In genomic region chr12:99293532-99293931, GRCm38 (mm10) we compare ENCODE assay signal across 21 mouse cellular contexts.
DNase-seq lines count a peak whose midpoint lies in the region; ATAC-seq and TF ChIP-seq lines count a peak whose summit lies in the region.
"Had no signal": no experiment of that assay in that cellular context is flagged by ENCODE, and none has a peak within 500 bp of the region (broad histone marks: within the 10 kb centered on the region; RNA-seq: fewer than 3 reads in every experiment).

No protein-coding gene starts in this region.

- intact Hi-C loops in heart, adult 2 months (cut with DNase I), result no loop called here

- peaks cover 67% of the 10 kb centered on the region for H3K4me1 ChIP-seq in forebrain, embryonic 13.5 days
- peaks cover 80% of the 10 kb centered on the region for H3K4me1 ChIP-seq in forebrain, embryonic 10.5 days
- peaks cover 62% of the 10 kb centered on the region for H3K4me1 ChIP-seq in heart, embryonic 13.5 days
- H3K4me1 ChIP-seq in heart, adult 2 months (ENCODE audit: control insufficient read depth, insufficient read depth, low read length), result peaks cover 5% of the 10 kb centered on the region
- peaks cover 32% of the 10 kb centered on the region for H3K4me1 ChIP-seq in midbrain, embryonic 16.5 days (ENCODE audit: control insufficient read depth, insufficient read depth, low read length)
- H3K4me1 ChIP-seq in midbrain, embryonic 14.5 days (ENCODE audit: control insufficient read depth, insufficient read depth, low read length), result peaks cover 30% of the 10 kb centered on the region

- no peak for TF ChIP-seq POLR2A in heart, adult 2 months (IDR thresholded peaks at IDR 0.05; ENCODE audit: insufficient read depth, low read depth, low read length)

- TF ChIP-seq EP300 in heart, adult 2 months (IDR thresholded peaks at IDR 0.05; ENCODE audit: insufficient read depth, low read depth, low read length), result no peak

- ATAC-seq in forebrain, embryonic 13.5 days, result no peak
- ATAC-seq in heart, embryonic 13.5 days (ENCODE audit: extremely low read depth, insufficient number of reproducible peaks, low FRiP score, low TSS enrichment), result no peak
- ATAC-seq in midbrain, embryonic 16.5 days, result no peak; the same call in 1 of the 2 replicates
- no peak for ATAC-seq in midbrain, embryonic 14.5 days (ENCODE audit: low FRiP score, low TSS enrichment)
- no peak for ATAC-seq in activated CD4-positive, CD25-positive, alpha-beta regulatory T cell, adult 4 months
- ATAC-seq: hindbrain, embryonic 16.5 days; intestine, embryonic 16.5 days had no signal

- H3K9ac ChIP-seq in forebrain, embryonic 13.5 days, result no peak overlapping the region
- H3K9ac ChIP-seq in heart, embryonic 13.5 days, result peak overlapping the region; percentile 40; the same call in 1 of the 2 replicates
- no peak overlapping the region for H3K9ac ChIP-seq in heart, adult 2 months (ENCODE audit: low read depth, low read length)
- H3K9ac ChIP-seq in midbrain, embryonic 16.5 days (ENCODE audit: low read depth, low read length), result no peak overlapping the region
- no peak overlapping the region for H3K9ac ChIP-seq in midbrain, embryonic 14.5 days (replicated peaks; ENCODE audit: low read length)
- H3K9ac ChIP-seq: limb, embryonic 13.5 days; liver, embryonic 14.5 days; lung, embryonic 14.5 days had no signal

- no peaks in the 10 kb centered on the region for H3K27me3 ChIP-seq in forebrain, embryonic 13.5 days
- no peaks in the 10 kb centered on the region for H3K27me3 ChIP-seq in forebrain, embryonic 10.5 days (ENCODE audit: poor library complexity, severe bottlenecking)
- H3K27me3 ChIP-seq in heart, embryonic 13.5 days (replicated peaks), result no peaks in the 10 kb centered on the region
- H3K27me3 ChIP-seq in heart, adult 2 months (ENCODE audit: control insufficient read depth, insufficient read depth, low read length), result no peaks in the 10 kb centered on the region
- H3K27me3 ChIP-seq in midbrain, embryonic 16.5 days (ENCODE audit: control insufficient read depth, insufficient read depth, low read depth, low read length), result no peaks in the 10 kb centered on the region
- no peaks in the 10 kb centered on the region for H3K27me3 ChIP-seq in midbrain, embryonic 14.5 days (ENCODE audit: control insufficient read depth, insufficient read depth, low read length)
- H3K27me3 ChIP-seq: limb, embryonic 13.5 days had no signal

- H3K4me3 ChIP-seq in forebrain, embryonic 13.5 days, result no peak overlapping the region
- H3K4me3 ChIP-seq in forebrain, embryonic 10.5 days, result no peak overlapping the region
- no peak overlapping the region for H3K4me3 ChIP-seq in heart, embryonic 13.5 days
- no peak overlapping the region for H3K4me3 ChIP-seq in heart, adult 2 months
- no peak overlapping the region for H3K4me3 ChIP-seq in midbrain, embryonic 16.5 days (ENCODE audit: low read depth, low read length)
- no peak overlapping the region for H3K4me3 ChIP-seq in midbrain, embryonic 14.5 days (replicated peaks; ENCODE audit: low read depth, low read length)
- H3K4me3 ChIP-seq: limb, embryonic 13.5 days had no signal

- peaks cover 13% of the 10 kb centered on the region for H3K36me3 ChIP-seq in forebrain, embryonic 13.5 days (ENCODE audit: poor library complexity, severe bottlenecking)
- peaks cover 17% of the 10 kb centered on the region for H3K36me3 ChIP-seq in forebrain, embryonic 10.5 days (replicated peaks)
- H3K36me3 ChIP-seq in heart, embryonic 13.5 days, result peaks cover 11% of the 10 kb centered on the region
- no peaks in the 10 kb centered on the region for H3K36me3 ChIP-seq in heart, adult 2 months (ENCODE audit: control insufficient read depth, insufficient read depth, low read length)
- H3K36me3 ChIP-seq in midbrain, embryonic 16.5 days (ENCODE audit: control insufficient read depth, insufficient read depth, low read length), result peaks cover 3% of the 10 kb centered on the region; the same call in 1 of the 2 replicates
- H3K36me3 ChIP-seq in midbrain, embryonic 14.5 days (ENCODE audit: control insufficient read depth, insufficient read depth, low read length), result no peaks in the 10 kb centered on the region; the same call in 1 of the 2 replicates

- 70% methylated on average over 7 of the region's 7 CpGs for WGBS in forebrain, embryonic 13.5 days
- 83% methylated on average over 7 of the region's 7 CpGs for WGBS in forebrain, embryonic 10.5 days
- 72% methylated on average over 7 of the region's 7 CpGs for WGBS in heart, embryonic 13.5 days
- WGBS in heart, adult 2 months, result 73% methylated on average over 7 of the region's 7 CpGs
- WGBS in midbrain, embryonic 16.5 days, result 52% methylated on average over 7 of the region's 7 CpGs
- 66% methylated on average over 7 of the region's 7 CpGs for WGBS in midbrain, embryonic 14.5 days

- H3K4me2 ChIP-seq in forebrain, embryonic 13.5 days, result no peak overlapping the region
- peak overlapping the region; percentile 38; the same call in 1 of the 2 replicates for H3K4me2 ChIP-seq in heart, embryonic 13.5 days
- H3K4me2 ChIP-seq in midbrain, embryonic 16.5 days (ENCODE audit: low read length), result no peak overlapping the region
- H3K4me2 ChIP-seq in midbrain, embryonic 14.5 days (ENCODE audit: low read length), result no peak overlapping the region
- H3K4me2 ChIP-seq: limb, embryonic 13.5 days; lung, embryonic 14.5 days had no signal

- TF ChIP-seq CTCF in heart, adult 2 months (IDR thresholded peaks at IDR 0.05), result no peak

- no peaks in the 10 kb centered on the region for H3K9me3 ChIP-seq in forebrain, embryonic 13.5 days (replicated peaks)
- no peaks in the 10 kb centered on the region for H3K9me3 ChIP-seq in forebrain, embryonic 10.5 days
- no peaks in the 10 kb centered on the region for H3K9me3 ChIP-seq in heart, embryonic 13.5 days
- no peaks in the 10 kb centered on the region for H3K9me3 ChIP-seq in midbrain, embryonic 16.5 days (replicated peaks; ENCODE audit: control insufficient read depth, low read length, poor library complexity, severe bottlenecking)
- H3K9me3 ChIP-seq in midbrain, embryonic 14.5 days (ENCODE audit: control insufficient read depth, low read length), result no peaks in the 10 kb centered on the region
- H3K9me3 ChIP-seq: limb, embryonic 13.5 days had no signal

- no peak for DNase-seq in forebrain, embryonic 10.5 days (ENCODE audit: extremely low spot score, low spot score)
- no peak for DNase-seq in heart, adult 2 months
- DNase-seq in midbrain, embryonic 14.5 days, result no peak
- DNase-seq in spleen, adult 12 weeks (ENCODE audit: low spot score), result no peak
- DNase-seq: adrenal gland, postnatal 36 days; cerebellum, adult 9-10 months; gastrocnemius, postnatal 25 days; heart, adult 18-20 months; heart, postnatal 14 days; kidney, postnatal 36 days; layer of hippocampus, postnatal 36 days; lung, embryonic 14.5 days; right cerebral cortex, postnatal 4 days had no signal

- H3K79me2 ChIP-seq in heart, adult 2 months (replicated peaks; ENCODE audit: control insufficient read depth, insufficient read depth, low read length), result peaks cover 6% of the 10 kb centered on the region; the same call in 1 of the 2 replicates

- H3K27ac ChIP-seq in forebrain, embryonic 13.5 days, result peak overlapping the region; percentile 48; the same call in 1 of the 2 replicates
- no peak overlapping the region for H3K27ac ChIP-seq in forebrain, embryonic 10.5 days
- H3K27ac ChIP-seq in heart, embryonic 13.5 days (replicated peaks), result peak overlapping the region; percentile 76; the same call in 1 of the 2 replicates
- H3K27ac ChIP-seq in heart, adult 2 months, result no peak overlapping the region
- H3K27ac ChIP-seq in midbrain, embryonic 16.5 days (ENCODE audit: low read length), result 0 out of 2 replicates have a peak overlapping the region, but pooled peaks have one; percentile 13
- H3K27ac ChIP-seq in midbrain, embryonic 14.5 days (replicated peaks; ENCODE audit: low read depth, low read length), result no peak overlapping the region
- H3K27ac ChIP-seq: limb, embryonic 13.5 days; liver, embryonic 14.5 days had no signal

Comparison
In these comparisons a context has a peak if more than half of its experiments do, and no peak if none do; other contexts are left out.
1. H3K27ac ChIP-seq: peak in forebrain, embryonic 13.5 days (single experiment), heart, embryonic 13.5 days (single experiment) and midbrain, embryonic 16.5 days (single experiment); none in forebrain, embryonic 10.5 days (single experiment), heart, adult 2 months (single experiment) and midbrain, embryonic 14.5 days (single experiment).